Mouse (Mus musculus) kidney, postnatal 25 days (tissue): Measurements from ENCODE around the gene Lrp2.
"Not testable (repeated sequence)": the region's sequence is repeated elsewhere in the genome, so short reads cannot be mapped to it uniquely, and the experiment has no call there.

Source experiments
- DNase-seq, 2 experiments: peaks; one replicate each; pipeline ENCODE4 v3.0.0; 2021; ENCODE audit warnings: mixed read lengths in 2 of 2

The Lrp2 gene

DNA sequence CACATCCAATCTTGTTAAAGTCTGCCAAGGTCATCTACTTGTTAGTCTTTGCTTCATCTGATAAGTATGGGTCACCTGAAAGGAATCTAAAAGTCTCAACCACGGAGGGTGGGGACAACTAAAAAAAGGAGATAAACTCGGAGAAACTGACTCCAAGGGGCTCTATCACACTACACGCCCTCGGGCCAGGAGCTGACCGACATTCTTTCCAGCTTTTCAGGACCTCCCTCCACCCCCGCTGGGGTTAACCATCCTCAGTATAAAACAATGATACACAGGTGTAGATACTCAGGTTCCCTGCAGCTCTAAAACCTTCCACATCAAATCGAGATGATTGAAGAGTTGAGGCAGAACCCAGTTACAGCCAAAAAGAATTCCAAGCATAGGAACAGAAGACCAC lies 3.0 kb downstream of the Lrp2 start:
- DNase-seq = no peak

DNA sequence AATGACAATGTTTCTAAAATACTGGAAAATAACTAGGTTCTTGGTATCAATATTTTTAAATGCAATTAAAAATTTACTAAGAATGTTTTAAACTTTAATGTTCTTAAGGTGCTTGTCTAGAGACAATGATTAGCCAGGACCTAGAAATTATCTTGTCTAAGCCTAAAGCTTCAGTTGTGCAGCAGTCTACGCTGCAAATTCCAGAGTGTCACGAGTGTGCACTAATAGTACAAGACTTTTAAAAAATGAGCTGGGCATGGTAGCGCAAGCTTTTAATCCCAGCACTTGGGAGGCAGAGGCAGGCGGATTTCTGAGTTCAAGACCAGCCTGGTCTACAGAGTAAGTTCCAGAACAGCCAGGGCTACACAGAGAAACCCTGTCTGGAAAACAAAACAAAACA lies 3.8 kb downstream of the Lrp2 start:
- DNase-seq = not testable (repeated sequence)

DNA sequence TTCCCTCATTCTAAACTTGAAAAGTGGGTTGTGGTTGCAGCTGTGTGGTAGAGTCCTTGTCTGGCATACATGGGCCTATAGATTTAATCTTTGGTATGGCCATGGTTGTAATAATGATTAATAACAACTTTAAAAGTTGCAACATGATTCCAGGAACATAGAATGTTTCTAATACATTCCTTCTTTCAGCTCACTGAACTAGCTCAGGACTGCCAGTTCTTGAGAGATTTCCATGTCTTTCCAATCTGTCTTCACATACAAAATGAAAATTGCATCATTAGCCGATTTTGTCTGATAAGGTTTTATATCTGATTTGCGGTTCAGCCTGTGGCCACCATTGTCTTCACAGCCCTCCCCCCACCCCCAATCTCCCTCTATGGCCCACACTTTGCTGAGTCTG lies 5.8 kb downstream of the Lrp2 start:
- DNase-seq = no peak

DNA sequence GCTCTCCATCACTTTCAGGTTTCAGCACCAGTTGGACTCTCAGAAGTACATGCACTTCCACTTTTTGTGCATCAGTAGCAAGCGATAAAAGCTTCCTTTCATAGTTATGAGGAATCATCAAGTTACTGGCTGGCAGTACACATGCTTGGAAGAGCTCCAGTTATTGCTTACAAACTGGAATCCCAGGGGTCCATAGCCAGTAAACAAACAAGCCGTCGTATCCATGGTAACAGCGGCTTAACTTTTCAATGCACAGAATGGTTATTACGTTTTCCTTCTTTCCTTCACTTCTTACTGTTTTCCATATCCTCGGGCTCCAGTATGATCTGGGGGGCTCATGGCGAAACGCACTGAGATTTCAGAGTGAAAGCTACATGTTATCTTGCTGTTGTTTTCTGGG lies 7.7 kb downstream of the Lrp2 start:
- DNase-seq = no peak

DNA sequence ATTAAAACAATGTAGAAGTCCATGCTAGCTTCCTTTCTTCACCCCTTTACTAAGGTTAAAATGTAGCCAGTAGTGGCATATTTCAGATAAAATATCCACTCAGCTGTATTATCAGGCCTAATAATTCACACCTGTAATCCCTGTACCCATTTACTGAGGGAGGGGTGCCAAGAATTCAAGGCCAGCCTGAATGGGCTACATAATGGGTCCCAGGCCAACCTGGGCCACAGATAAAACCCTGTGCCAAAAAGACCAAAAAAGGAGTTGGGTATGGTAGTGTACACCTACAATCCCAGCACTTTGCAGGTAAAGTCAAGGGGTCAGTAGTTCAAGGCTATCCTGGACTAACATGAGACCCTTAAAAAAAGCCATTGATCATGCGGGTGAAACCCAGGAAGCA lies 9.3 kb downstream of the Lrp2 start:
- DNase-seq = no peak

DNA sequence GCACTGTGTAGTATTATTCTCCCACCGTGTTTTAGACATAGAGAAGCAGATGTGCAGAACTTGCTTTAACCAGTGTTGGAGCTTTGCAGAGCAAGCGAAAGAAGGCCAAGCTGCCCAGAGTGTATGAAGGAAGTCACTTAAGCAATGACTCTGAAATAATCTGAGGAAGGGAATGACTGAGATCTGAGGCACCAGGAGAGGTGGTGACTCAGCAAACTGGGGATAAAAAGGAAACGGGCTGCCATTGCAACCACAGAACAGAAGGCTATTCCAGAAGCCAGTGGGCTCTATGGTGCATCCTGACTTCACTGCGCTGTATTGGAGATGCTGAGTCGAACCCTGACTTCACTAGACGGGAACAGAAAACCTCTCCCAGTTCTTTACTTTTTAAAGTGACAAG lies 10.9 kb downstream of the Lrp2 start:
- no peak for DNase-seq

DNA sequence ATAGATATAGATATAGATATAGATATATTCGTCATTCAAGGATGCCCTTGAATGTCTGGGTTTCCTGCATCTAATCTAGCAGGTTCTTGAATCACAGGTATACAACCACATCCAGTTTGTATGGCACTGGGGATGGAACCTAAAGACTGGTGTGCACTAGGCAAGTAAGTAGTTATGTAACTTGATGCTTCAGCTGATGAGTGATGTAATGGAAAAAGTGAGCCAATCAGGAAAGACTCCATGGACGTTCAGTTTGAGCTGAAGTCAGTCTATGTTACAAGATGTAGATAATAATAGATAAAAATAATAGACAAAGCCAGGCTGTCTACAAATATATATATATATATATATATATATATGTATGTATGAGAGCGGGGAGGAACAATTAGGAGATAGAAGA lies 11.6 kb downstream of the Lrp2 start:
- no peak for DNase-seq

DNA sequence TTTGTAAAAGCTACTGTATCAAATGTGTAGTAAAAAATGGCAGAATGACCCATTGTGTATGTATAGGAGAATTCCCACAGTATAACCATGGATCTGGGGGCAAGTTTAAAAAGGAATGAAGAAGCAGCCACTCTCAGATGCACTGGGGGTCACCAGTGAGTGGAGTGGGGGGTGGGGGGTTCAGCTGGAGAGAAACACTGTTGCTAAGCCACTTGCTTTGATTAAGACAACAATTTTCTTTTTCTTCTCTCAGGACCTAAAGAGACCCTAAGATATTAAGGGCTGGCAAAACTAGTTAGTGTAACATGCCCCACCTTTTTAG lies 12.2 kb downstream of the Lrp2 start:
- DNase-seq = no peak

DNA sequence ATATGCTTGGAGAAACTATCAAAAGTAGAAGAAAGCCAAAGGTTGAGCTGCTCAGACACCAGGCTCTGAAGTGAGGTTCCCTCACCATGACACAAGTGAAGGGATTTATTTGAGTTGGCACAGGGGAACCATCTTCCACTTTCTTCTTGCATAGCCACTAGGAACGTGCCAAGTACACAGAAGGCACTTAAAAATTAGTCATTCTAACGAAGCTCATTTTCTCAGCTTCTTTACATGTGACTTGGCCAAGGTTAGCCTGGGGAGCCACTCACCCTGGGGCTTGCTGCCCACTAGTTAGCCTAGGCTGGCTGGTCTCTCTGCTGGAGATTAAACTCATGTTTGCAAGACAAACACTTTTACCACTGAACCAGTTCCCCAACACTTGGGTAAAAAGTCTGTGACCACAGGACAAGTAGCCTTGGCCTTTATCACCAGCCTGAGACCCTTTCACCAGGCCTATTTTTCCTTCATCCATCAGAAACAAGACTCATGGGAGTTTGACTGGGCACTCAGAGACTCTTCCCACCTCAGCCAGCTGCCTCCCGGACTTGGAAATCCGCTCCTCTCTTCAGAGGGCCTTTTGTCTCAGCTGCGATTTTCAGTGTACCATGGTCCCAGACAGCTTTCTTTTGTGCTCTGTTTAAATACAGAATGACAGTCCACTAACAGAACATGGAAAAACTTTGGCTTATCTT lies 12.7 kb downstream of the Lrp2 start:
- no peak for DNase-seq

DNA sequence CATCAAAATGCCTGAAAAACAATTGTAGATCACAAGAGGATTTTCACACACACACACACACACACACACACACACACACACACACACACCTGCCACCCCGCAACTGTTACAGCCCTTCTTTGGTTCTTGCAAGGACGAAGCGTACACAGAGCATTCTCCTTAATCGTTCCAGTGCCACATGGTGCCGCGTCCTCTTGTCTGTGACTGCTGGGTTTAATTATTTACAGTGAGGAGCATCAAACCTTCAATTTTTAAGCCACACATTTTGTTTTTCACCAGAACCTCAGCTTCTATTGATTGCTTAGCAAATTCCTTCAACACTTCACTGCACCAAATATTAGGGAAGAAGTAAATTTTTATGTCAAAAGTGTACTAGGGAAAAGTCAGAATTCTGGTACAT lies 15.3 kb downstream of the Lrp2 start:
- peak; percentile 60 to 74 for DNase-seq

DNA sequence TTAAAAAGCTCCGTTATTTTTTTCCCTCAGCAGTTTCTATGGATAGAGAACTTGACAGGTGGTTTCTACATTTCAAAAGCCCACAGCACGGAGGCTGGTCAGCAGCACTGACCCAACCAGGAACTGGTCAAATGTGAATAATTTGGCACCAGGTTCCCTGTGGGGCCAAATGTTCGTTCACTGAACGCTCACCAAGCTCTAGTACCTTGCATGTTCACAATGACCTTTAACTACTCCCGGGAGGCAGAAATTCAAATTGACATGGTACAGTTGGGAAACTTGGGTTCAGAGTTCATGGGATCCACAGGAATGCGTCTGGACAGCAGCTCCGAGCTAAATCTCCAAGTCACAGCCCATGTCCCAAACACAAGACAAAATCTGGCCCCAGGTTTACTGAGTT lies 19.6 kb downstream of the Lrp2 start:
- peak; percentile 64 to 83 for DNase-seq

DNA sequence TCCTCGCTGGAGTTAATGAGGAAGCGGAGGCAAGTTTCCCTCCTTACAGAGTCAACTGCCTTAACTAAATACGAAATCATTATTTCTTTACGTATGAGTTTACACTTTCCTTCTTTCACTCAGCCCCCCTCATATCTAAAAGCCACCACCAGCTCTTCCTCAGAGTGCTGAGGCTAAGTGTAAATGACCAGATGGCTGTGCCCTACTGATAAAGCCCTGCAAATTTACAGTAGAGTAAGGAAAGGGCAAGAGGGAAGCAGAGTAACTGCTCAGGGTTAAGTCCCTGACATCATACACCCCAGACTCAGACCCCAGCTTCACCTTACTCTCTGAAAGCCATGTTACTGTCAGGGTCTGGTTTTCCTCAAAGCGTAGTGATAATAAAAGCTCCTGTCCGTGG lies 22.4 kb downstream of the Lrp2 start:
- DNase-seq = no peak

DNA sequence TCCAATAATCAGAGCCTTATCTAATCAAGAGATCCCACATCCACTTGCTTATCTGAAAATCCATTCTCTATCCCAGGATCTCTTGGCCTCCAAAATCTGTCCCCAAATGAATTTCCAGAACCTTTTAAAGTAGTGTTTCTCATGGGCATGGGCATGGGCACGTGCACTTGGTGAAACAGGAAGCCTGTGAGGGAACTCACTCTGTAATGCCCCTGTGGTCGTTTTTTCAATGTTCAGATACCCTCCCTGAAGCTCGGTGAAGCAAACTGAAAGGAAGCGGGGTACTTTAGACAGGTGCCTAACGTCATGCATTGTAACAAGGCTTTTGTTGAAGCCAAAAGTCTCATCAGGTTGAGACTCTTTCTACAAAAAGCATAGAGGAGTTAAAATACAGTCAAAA lies 23.1 kb downstream of the Lrp2 start:
- no peak for DNase-seq

DNA sequence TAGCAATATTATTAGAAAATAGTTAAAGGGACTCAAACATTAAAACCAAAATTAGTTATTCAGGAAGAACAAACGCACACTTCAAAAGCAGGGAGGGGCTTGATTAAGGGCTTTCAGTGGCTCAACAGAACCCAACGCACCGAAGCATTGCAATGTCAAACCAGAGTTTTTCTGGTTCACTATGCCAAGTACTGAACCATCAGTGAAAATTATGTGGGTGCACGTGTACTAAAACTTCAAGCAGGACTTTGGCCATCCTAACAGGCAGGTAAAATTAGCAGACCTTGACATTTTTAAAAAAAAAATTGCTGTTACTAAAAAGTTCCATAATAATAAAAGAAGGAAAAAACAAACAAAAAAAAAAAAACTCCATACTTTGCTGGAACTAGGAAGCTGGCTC lies 25.6 kb downstream of the Lrp2 start:
- no peak for DNase-seq

DNA sequence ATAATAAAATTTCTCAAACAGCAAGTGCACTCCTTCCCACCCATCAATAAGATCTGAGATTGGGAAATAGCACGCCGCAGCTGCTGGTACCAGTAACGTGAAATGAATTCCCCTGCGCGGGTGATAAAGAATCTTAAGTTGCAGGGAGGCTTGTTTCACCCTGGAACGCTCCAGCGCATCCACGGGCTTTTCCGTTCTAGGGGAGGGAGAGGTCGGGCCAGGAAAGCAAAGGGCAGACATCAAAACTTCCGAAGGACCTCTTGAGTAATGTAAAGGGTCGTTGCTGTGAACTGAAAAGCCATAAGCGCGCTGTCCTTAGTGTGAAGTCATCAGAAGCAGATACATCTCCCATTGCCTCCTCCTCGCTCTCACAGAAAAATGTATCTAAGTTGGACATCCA lies 26.5 kb downstream of the Lrp2 start:
- peak in 1 of 2 experiments; percentile 46 for DNase-seq

DNA sequence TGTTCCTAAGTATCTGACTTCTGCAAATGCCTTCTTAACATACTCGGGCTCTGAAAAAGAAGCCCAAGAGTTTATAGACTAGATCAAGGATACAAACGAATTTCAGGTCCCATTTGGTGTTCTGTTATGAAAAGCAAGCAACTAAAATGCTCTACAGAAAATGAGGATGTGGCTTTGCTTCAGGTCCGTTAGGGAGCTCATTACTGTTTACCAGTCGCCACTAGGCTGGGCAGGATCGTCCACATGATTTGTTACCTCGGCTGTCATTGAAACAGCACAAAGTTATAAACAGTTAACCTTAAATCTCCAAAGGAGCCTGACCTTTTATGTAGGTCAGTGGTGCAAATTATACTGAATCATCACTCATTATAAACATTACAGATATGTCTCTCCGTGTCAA lies 29.2 kb downstream of the Lrp2 start:
- DNase-seq = no peak

DNA sequence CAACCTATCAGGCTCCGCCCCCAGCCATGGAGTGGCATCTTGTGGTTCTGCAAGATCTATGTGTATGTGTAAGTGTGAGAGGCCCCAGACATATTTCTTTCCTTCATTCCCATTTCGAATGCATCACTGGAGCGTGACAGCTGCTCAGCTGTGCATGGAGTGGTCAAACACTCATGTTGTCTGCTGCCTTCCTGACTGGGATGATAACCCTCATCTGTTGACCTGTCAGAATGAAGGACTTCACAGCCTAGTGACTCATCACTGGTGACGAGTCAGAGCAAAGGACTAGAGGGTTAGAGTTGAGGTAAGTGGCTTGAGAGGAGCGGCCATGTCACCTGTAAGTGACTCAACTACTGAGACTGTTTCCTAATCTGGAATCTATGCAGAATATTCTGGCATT lies 34.2 kb downstream of the Lrp2 start:
- no peak for DNase-seq

DNA sequence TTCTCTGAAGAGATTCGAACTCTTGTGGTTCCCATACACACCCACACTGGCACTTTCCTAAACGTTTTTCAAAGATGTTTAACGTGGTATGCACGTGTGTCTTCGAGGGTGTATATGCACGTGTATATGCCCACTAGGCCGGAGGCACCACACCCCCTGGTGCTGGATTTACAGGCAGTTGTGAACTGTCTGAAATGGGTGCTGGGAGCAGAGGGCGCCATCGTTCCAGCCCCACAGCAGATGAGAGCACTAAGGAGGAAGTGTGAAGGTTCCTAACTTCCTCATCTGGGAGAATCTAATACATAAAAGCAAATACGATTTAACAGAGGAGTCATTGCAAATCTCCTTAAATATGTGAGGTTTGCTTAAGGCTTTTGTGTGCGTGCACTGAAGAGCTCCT lies 39.0 kb downstream of the Lrp2 start:
- no peak for DNase-seq

DNA sequence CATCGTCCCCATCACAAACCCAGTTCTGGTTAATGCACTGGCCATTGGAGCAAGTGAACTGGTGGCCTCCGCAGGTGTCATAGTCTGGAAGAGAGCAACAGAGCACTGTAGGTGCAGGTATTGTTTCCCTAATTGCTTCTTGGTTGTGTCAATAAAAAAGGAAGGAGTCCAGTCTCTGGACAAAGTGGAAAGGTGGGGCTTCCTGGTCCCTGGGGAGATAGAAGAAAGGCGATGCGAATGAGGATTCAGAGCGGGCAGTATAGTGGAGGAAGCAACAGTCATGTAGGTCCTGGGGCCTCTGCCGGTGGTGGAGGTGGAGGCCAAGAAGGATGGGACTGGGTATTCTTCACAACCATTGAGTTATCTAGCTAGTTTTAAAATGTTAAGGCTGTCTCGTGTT lies 49.8 kb downstream of the Lrp2 start:
- no peak for DNase-seq

DNA sequence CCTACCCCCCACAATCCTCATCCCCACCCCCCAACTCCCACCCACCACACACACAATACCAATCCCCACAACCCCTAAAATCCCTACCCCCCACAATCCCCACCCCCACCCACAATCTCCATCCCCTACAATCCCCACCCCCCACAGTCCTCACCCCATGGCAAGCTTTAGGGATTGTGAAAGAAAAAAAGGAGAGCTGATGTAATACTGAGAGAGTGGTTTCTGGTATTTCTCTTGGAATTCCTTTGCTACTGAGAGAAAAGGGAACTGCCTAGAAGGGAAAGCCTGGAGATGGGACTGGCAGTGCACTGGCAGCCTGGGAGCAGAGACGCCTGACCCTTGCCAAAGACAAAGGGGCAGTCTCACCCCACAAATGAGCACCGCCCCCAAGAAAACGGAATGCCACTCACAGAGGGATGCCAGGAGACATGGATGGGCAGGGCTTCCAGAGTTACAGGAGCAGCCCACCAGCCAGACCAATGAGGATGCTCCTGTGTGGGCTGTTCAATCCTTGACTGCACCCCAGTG lies 54.3 kb downstream of the Lrp2 start:
- no peak for DNase-seq

DNA sequence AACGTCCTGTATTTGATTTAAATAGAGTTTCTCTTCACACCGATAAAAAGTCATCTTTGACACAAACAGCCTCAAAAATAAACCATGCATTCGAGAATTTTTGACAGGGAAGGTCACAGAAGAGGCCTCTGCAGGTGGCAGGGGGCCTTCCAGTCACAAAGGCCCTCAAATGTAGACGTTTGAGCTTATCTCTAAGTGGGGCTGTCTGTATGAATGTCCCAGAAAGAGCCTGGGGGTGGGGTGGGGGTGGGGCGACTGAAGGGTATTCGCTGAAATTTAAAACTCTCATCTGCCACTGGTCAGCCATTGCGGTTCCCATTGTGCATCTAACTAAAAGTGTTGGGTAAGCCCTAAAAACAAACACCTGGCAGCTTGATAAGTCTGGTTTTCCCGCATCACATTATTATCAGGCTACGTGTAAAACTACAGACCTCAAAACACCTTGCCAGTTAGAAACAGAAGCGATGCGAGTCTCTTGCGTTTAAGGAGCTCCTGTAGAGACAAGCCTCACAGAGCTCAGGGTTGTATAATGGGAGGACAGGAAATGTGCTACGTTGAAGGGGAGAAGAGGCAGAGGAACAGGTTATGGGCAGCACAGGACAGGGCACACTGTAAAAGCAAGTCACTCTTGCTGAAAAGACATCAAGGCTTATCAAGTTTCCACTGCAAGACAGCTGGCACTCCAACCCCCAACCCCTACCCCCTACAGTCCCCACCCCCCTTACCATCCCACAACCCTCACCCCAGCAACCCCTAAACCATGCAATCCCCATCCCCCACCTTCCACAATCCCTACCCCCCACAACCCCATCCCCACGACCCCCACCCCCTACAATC lies 55.0 kb downstream of the Lrp2 start:
- no peak for DNase-seq

DNA sequence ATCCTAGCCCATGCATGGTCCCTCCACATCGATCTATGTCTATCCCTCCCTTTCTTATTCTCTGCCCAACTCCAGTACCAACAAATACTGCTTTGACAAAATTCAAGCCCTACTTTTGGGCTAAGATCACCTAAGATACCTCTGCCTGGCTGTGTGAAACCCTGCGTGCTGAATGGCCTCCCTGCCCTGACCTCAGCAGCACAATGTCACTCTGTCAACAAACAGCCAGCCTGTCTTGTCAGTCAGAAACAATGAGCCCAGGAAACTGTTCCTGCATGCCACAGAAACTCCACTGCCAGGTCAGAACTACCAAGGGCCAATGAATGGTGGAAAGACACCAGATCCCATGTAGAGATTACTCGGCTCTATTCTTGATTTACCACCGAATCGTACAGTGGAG lies 55.7 kb downstream of the Lrp2 start:
- no peak for DNase-seq

DNA sequence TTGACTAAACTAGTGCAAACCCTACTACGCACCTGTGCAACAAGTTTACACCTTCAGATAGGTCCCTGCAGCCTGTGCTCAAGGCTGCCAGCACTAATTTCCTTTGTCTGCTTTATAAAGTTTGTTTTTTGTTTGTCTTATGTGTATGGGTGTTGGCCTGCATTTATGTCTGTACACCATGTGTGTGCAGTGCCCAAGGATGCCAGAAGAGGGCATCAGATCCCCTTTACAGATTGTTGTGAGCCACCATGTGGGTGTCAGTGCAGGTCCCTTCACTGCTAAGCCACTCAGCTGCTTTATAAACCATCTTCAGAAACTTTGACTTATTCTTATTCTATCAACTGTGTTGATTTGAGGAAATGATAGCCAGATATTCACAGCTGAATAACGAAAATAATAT lies 65.6 kb downstream of the Lrp2 start:
- peak in 1 of 2 experiments; percentile 11 for DNase-seq

DNA sequence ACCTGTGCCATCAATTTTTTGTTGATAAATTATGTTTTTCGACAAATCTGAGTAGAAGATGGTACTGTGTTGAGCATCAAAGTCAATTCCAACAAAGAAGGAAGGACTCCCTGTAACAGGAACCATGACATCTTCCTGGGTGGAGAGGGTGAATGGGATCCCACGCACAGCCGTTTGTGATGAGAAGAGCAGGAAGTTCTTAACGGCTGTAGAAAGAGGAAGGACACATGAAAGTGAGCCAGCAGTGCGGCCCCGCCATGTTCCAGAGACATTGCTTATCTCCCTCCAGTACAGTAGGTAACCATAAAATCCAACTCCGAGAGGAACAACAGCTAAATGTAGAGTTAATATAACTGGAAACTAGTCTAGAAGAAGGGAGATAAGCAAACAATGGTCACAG lies 67.6 kb downstream of the Lrp2 start:
- no peak for DNase-seq

DNA sequence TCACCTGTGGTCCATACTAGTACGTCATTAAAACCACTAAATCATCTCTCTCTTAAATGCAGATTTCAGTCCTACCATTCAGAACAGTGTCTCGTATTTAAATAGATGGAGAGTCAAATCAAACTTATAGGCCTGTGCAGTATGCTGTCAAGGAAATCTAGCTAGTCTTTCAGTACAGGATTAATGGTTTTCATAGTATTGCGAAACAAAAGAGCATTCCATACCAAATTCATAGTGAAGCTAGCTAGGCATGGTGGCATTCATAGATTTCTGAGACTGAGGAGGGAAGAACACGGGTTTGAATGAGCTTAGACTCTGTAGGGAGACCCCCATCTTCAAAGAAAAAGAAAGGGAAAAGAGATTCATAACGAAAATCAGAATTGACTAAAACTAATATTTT lies 74.1 kb downstream of the Lrp2 start:
- DNase-seq = no peak
